Mouse (Mus musculus) liver, adult 2 months (tissue): ENCODE data around the gene Fhad1.

Experiments used
- CTCF ChIP-seq: fragments of 200-500 bp; IDR thresholded peaks from 2 replicates; pipeline ENCODE4 v1.5.1; 2011; ENCODE audit warnings: low read depth, low read length, control low read depth
- POLR2A ChIP-seq: fragments of 200-500 bp; IDR thresholded peaks from 2 replicates; pipeline ENCODE4 v1.6.1; 2011; ENCODE audit warnings: low read length, control low read depth; ENCODE audit not compliant: insufficient read depth; ENCODE audit errors: extremely low read depth

DNA sequence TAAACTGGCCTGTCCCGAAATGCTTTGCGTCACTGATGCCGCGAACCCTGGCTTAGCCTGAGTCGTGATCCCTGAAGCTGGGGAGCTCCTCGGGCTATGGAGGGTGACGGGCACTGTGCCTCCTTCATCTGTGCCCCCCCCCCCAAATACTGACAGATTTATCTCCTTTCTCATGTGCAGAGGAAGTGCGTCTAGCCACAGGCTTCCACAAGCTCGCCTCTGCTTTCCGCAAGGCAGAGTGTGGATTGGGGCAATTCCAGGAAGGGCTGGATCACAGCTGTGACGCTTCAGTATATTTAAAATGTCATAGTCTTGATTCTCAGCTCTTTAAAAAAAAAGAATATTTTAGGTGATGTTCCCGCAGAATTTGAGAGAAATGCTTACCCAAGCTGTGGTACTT, 119.1 kb downstream of the Fhad1 start:
- TF ChIP-seq CTCF (no peak), POLR2A (no peak)
